Mouse (Mus musculus): ENCODE results near the gene Slc9a5.

GRCm38 (mm10) chr8:105389096-105389495 lies 40.5 kb downstream of the Slc9a5 start:
- TF ChIP-seq CTCF (IDR thresholded peaks at IDR 0.05; ENCODE audit: borderline replicate concordance, insufficient read depth, low read length) (no peak), POLR2A (IDR thresholded peaks at IDR 0.05; ENCODE audit: low read depth, low read length) (no peak)

Data from embryonic fibroblast, embryonic 13.5 days (primary cell).